Mouse (Mus musculus): ENCODE measurements at regions not wholly inside any gene's neighbourhood (a gene's known extent, or its start where the extent isn't known, plus 50 kb on each side); places are given as distances from the start of the nearest gene placed in this dataset.

DNA sequence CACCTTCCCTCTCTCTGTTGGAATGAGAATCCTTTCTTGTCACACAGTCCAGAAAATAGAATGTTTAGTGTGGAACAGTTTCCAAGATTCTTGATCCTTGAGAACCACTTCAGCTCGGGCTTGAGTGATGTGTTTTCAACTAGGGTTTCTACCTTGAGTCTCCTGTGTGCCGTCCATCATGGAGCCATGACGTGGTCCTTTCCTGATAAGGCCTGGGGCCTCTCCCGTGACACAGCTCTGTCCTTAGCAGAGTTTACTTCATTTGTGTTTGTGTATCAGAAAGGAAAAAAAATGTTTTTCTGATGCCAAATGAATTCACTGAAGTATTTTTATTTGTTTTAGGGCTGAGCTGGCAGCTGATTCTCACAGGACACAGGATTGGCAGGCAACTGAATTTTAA, 148.6 kb downstream of the Mettl11b start:
- no peak overlapping the region for H3K27ac ChIP-seq

DNA sequence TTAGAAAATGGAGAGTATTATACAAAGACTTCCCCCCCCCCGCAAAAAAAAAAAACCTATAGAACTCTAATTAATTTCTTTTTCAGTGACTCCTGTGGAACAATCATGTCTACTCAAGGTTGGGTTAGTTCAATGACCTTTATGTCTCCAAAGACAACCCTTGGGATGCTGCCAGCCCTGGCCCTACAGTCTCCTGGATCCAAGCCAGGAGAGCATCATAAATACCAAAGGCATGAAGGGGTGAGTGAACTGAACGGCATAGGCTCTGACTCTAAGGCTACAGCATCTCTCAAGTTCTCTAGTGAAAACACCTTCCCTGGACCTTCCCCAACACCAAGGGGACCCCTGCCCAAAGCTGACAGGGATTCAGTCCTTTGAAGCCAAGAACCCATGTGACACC, 149.4 kb downstream of the Mettl11b start:
- no peak for DNase-seq
- no peaks in the 10 kb centered on the region for H3K79me2 ChIP-seq (replicated peaks; ENCODE audit: control insufficient read depth, insufficient read depth, low read length)
- H3K36me3 ChIP-seq (ENCODE audit: control insufficient read depth, insufficient read depth, low read length): no peaks in the 10 kb centered on the region
- intact Hi-C loops (cut with DNase I): no loop called here
- H3K27ac ChIP-seq: no peak overlapping the region
- no peak overlapping the region for H3K9ac ChIP-seq (ENCODE audit: low read depth, low read length)
- H3K4me3 ChIP-seq: no peak overlapping the region
- no peaks in the 10 kb centered on the region for H3K4me1 ChIP-seq (ENCODE audit: control insufficient read depth, insufficient read depth, low read length)
- WGBS: 55% methylated on average over 2 of the region's 2 CpGs
- TF ChIP-seq CTCF (IDR thresholded peaks at IDR 0.05) (no peak), POLR2A (IDR thresholded peaks at IDR 0.05; ENCODE audit: insufficient read depth, low read depth, low read length) (no peak)
- no peaks in the 10 kb centered on the region for H3K27me3 ChIP-seq (ENCODE audit: control insufficient read depth, insufficient read depth, low read length)

More for the DNA sequence above, 148.6 kb downstream of the Mettl11b start:
- Histone ChIP-seq H3K27me3 (ENCODE audit: control insufficient read depth, insufficient read depth, low read length) (no peaks in the 10 kb centered on the region), H3K4me1 (ENCODE audit: control insufficient read depth, insufficient read depth, low read length) (no peaks in the 10 kb centered on the region), H3K79me2 (replicated peaks; ENCODE audit: control insufficient read depth, insufficient read depth, low read length) (no peaks in the 10 kb centered on the region), H3K4me3 (no peak overlapping the region), H3K36me3 (ENCODE audit: control insufficient read depth, insufficient read depth, low read length) (no peaks in the 10 kb centered on the region), H3K9ac (ENCODE audit: low read depth, low read length) (no peak overlapping the region)
- WGBS: 58% methylated on average over 4 of the region's 4 CpGs
- DNase-seq: no peak
- TF ChIP-seq EP300 (IDR thresholded peaks at IDR 0.05; ENCODE audit: insufficient read depth, low read depth, low read length) (no peak), CTCF (IDR thresholded peaks at IDR 0.05) (no peak), POLR2A (IDR thresholded peaks at IDR 0.05; ENCODE audit: insufficient read depth, low read depth, low read length) (no peak)
- intact Hi-C loops (cut with DNase I): no loop called here

DNA sequence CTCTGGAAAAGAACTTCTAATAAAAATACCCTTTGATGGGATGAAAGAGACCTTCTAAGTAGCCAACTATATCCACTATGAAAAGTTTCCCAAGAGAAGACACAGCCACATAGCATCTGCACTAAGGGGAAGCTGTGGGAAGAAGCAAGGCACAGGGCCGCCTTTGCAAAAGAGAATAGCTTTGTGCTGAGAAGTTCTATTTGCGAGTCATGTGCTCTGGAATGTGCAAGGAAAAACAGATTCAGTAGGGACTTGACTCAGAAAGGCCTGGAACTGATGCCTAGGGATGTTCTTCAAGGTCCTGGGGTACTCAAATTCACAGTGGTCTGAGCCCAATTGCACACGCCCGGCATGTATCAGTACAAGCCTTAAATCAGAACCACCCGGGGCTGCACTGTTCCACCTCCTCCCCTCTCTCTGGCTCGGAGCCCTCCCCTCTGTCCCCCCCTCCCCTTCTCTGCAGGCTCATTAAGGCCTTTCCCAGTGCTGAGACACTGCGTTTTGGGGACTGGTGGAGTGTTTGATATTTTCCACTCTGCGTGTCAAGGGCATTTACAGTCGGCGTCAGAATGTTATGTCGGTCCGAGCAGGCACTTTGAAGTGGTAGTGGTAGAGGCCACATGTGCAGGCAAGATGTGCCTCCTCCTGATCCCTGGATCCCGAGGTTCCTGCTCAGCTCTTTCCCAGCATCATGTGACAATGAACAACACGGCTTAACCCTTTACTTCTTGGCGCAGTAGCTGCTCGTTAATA, 150.4 kb downstream of the Mettl11b start:
- 55% methylated on average over 16 of the region's 16 CpGs for WGBS
- Histone ChIP-seq H3K36me3 (ENCODE audit: control insufficient read depth, insufficient read depth, low read length) (no peaks in the 10 kb centered on the region), H3K27me3 (ENCODE audit: control insufficient read depth, insufficient read depth, low read length) (no peaks in the 10 kb centered on the region), H3K9ac (ENCODE audit: low read depth, low read length) (no peak overlapping the region), H3K27ac (no peak overlapping the region), H3K4me3 (no peak overlapping the region), H3K4me1 (ENCODE audit: control insufficient read depth, insufficient read depth, low read length) (no peaks in the 10 kb centered on the region), H3K79me2 (replicated peaks; ENCODE audit: control insufficient read depth, insufficient read depth, low read length) (no peaks in the 10 kb centered on the region)
- TF ChIP-seq EP300 (IDR thresholded peaks at IDR 0.05; ENCODE audit: insufficient read depth, low read depth, low read length) (no peak), POLR2A (IDR thresholded peaks at IDR 0.05; ENCODE audit: insufficient read depth, low read depth, low read length) (no peak), CTCF (IDR thresholded peaks at IDR 0.05) (no peak)
- intact Hi-C loops (cut with DNase I): no loop called here
- DNase-seq: no peak

DNA sequence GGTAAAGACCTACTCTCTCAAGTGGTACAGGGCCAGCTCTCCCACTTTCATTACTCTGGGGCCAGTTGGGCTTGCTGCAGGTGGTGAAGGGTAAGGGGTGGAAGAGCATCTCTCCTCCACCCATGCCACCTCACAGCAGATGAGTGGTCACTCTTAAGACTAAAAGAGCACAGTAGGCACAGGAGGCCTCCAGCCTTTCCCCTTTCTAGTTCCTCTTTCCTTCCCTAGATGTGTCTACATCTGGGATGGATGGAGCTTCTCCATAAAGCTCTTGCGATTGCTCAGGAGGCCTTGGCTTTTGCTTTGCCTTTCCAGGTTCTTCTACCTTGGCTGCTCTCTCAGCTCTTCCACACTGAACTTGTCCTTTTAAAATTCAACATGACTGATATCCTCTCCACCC, 151.5 kb downstream of the Mettl11b start:
- intact Hi-C loops (cut with DNase I): no loop called here
- no peak overlapping the region for H3K9ac ChIP-seq (ENCODE audit: low read depth, low read length)
- H3K4me1 ChIP-seq (ENCODE audit: control insufficient read depth, insufficient read depth, low read length): no peaks in the 10 kb centered on the region
- H3K4me3 ChIP-seq: no peak overlapping the region
- H3K36me3 ChIP-seq (ENCODE audit: control insufficient read depth, insufficient read depth, low read length): no peaks in the 10 kb centered on the region
- no peaks in the 10 kb centered on the region for H3K79me2 ChIP-seq (replicated peaks; ENCODE audit: control insufficient read depth, insufficient read depth, low read length)
- H3K27ac ChIP-seq: no peak overlapping the region
- TF ChIP-seq EP300 (IDR thresholded peaks at IDR 0.05; ENCODE audit: insufficient read depth, low read depth, low read length) (no peak), POLR2A (IDR thresholded peaks at IDR 0.05; ENCODE audit: insufficient read depth, low read depth, low read length) (no peak), CTCF (IDR thresholded peaks at IDR 0.05) (no peak)
- no peaks in the 10 kb centered on the region for H3K27me3 ChIP-seq (ENCODE audit: control insufficient read depth, insufficient read depth, low read length)
- no peak for DNase-seq
- 100% methylated on average over 1 of the region's 1 CpGs for WGBS

DNA sequence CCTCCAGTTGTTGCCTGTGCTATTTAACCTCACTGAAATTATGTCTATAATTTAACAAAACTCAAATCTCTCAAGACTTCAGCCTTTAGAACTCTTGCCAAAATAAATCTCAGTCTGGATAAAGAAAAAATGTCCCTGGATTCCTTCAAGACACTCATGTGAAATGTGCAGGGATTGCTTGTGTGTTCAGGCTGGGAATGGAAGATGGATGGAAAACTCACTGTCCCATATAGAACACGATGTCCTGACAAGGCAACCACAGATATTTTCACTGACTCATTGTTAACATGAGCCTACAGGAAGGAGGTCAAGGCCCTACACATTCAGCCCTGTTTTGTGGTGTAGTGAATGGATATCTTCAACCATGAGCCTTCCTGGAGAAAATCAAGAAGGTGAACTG, 160.3 kb upstream of the Gorab start:
- TF ChIP-seq CTCF (IDR thresholded peaks at IDR 0.05): no peak
- no peak for TF ChIP-seq POLR2A (IDR thresholded peaks at IDR 0.05; ENCODE audit: insufficient read depth, low read depth, low read length)
- no peak for TF ChIP-seq EP300 (IDR thresholded peaks at IDR 0.05; ENCODE audit: insufficient read depth, low read depth, low read length)
- Histone ChIP-seq H3K27ac (no peak overlapping the region), H3K4me1 (ENCODE audit: control insufficient read depth, insufficient read depth, low read length) (peaks cover 1% of the 10 kb centered on the region), H3K27me3 (ENCODE audit: control insufficient read depth, insufficient read depth, low read length) (no peaks in the 10 kb centered on the region), H3K9ac (ENCODE audit: low read depth, low read length) (no peak overlapping the region), H3K79me2 (replicated peaks; ENCODE audit: control insufficient read depth, insufficient read depth, low read length) (no peaks in the 10 kb centered on the region), H3K36me3 (ENCODE audit: control insufficient read depth, insufficient read depth, low read length) (no peaks in the 10 kb centered on the region), H3K4me3 (no peak overlapping the region)
- 51% methylated on average over 1 of the region's 1 CpGs for WGBS
- intact Hi-C loops (cut with DNase I): no loop called here
- DNase-seq: no peak

DNA sequence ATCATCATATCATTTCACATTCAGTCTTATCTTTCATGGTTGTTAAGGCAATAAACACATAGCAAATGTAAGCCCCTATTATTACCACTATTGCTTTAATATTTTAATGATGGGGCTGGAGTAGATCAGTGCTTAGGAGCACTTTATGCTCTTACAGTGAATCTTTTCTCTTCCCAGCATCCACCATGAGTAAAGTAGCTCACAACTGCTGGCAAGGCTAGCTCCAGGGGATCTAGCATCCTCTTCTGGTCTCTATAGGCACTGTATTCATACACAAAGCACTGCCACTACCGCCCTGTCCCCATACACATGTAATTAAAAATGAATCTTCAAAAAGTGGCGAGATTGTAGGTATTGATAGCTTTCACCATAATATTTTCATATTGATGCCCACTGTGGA, 159.6 kb upstream of the Gorab start:
- no peaks in the 10 kb centered on the region for H3K36me3 ChIP-seq (ENCODE audit: control insufficient read depth, insufficient read depth, low read length)
- TF ChIP-seq EP300 (IDR thresholded peaks at IDR 0.05; ENCODE audit: insufficient read depth, low read depth, low read length): no peak
- no peak for TF ChIP-seq POLR2A (IDR thresholded peaks at IDR 0.05; ENCODE audit: insufficient read depth, low read depth, low read length)
- no peak for TF ChIP-seq CTCF (IDR thresholded peaks at IDR 0.05)
- no peaks in the 10 kb centered on the region for H3K27me3 ChIP-seq (ENCODE audit: control insufficient read depth, insufficient read depth, low read length)
- H3K4me3 ChIP-seq: no peak overlapping the region
- H3K4me1 ChIP-seq (ENCODE audit: control insufficient read depth, insufficient read depth, low read length): peaks cover 1% of the 10 kb centered on the region
- no peak for DNase-seq
- intact Hi-C loops (cut with DNase I): no loop called here
- H3K79me2 ChIP-seq (replicated peaks; ENCODE audit: control insufficient read depth, insufficient read depth, low read length): no peaks in the 10 kb centered on the region
- no peak overlapping the region for H3K9ac ChIP-seq (ENCODE audit: low read depth, low read length)
- no peak overlapping the region for H3K27ac ChIP-seq
- WGBS: 82% methylated on average over 2 of the region's 2 CpGs
